Mouse (Mus musculus) cortical plate, adult 2 months (tissue): Measurements from ENCODE around the gene Sh3gl1.

ENCODE experiments used
- CTCF ChIP-seq: fragments of 200-500 bp; IDR thresholded peaks from 2 replicates; pipeline ENCODE4 v1.5.1; 2011; ENCODE audit warnings: mild to moderate bottlenecking, control low read depth, low read length; ENCODE audit not compliant: insufficient read depth; ENCODE audit errors: extremely low read depth
- POLR2A ChIP-seq: fragments of 200-500 bp; IDR thresholded peaks from 2 replicates; pipeline ENCODE4 v1.6.1; 2011; ENCODE audit warnings: mild to moderate bottlenecking, low read length, control low read depth; ENCODE audit not compliant: insufficient read depth; ENCODE audit errors: extremely low read depth

- TF ChIP-seq CTCF (no peak), POLR2A (no peak)
Measured at GRCm38 (mm10) chr17:56015293-56015692, 21.1 kb downstream of the Sh3gl1 start.
